Mouse (Mus musculus) frontal cortex, adult (tissue): Measurements from ENCODE around the gene Emc4.

Experiments
- ATAC-seq: cut with Nextera tagmentation; 2 replicates; pipeline ENCODE4 v1.9.2; 2017; ENCODE audit warnings: mild to moderate bottlenecking, moderate library complexity, mixed read lengths; ENCODE audit not compliant: low TSS enrichment

Gene Emc4

GRCm38 (mm10) chr2:112339736-112340135, 28.1 kb downstream of the Emc4 start:
- ATAC-seq: peak; percentile 59; the same call in 1 of the 2 replicates

GRCm38 (mm10) chr2:112337211-112337610, 30.6 kb downstream of the Emc4 start:
- ATAC-seq: no peak

GRCm38 (mm10) chr2:112332051-112332898, 35.6 kb downstream of the Emc4 start:
- no peak for ATAC-seq

- no peak for ATAC-seq
Observed at GRCm38 (mm10) chr2:112328069-112328777, 39.6 kb downstream of the Emc4 start.

GRCm38 (mm10) chr2:112318905-112319304, 48.9 kb downstream of the Emc4 start:
- ATAC-seq: peak; percentile 62; the same call in 1 of the 2 replicates

GRCm38 (mm10) chr2:112318227-112318626, 49.6 kb downstream of the Emc4 start:
- no peak for ATAC-seq

GRCm38 (mm10) chr2:112315638-112316037, 52.2 kb downstream of the Emc4 start:
- no peak for ATAC-seq
